Mouse (Mus musculus) erythroid progenitor cell, adult 5-6 weeks (primary cell): ENCODE results near the gene Tdrd6. TPM values are rescaled to one million over a fixed set of nuclear protein-coding genes. Genes with fewer than 3 reads are reported as not detected.

Experiments
- ATAC-seq: replicated peaks from 2 replicates; pipeline ENCODE4 v1.8.0; 2016; ENCODE audit warnings: moderate number of reproducible peaks, mild to moderate bottlenecking, moderate TSS enrichment, inconsistent platforms; ENCODE audit not compliant: poor library complexity, low FRiP score, severe bottlenecking
- total RNA-seq, 2 experiments: library from RNA; stranded (forward) in 1 of 2; stranded (reverse) in 1 of 2; fragments of 150-400 nt in 1 of 2; fragments of 186-747, 209-891 nt in 1 of 2; gene quantifications; 2 replicates each; pipeline versions ENCODE4 v1.2.3 to v1.2.4; 2015 to 2017; ENCODE audit warnings: low replicate concordance in 2 of 2

Gene Tdrd6
- total RNA-seq, 2 experiments from 2014 or later = not detected

DNA sequence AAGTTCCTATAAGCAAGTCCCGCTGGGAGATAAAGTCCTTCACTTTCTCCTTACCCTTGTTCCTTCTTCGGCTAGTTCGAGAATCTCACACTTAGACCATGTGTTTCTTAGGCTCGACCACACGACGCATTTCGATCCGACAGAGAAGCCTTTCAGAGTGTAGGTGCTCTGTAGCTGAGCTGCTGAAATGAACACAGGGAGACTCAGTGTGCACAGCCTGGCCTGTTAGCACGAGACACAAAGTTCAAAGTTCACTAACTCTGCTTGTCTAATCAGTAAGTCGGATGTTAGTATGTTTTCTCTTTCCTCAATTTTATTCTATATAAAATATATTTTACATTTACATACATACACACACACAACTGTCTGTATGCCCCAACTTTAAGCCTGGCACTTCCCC, 8.0 kb downstream of the Tdrd6 start:
- ATAC-seq = no peak

DNA sequence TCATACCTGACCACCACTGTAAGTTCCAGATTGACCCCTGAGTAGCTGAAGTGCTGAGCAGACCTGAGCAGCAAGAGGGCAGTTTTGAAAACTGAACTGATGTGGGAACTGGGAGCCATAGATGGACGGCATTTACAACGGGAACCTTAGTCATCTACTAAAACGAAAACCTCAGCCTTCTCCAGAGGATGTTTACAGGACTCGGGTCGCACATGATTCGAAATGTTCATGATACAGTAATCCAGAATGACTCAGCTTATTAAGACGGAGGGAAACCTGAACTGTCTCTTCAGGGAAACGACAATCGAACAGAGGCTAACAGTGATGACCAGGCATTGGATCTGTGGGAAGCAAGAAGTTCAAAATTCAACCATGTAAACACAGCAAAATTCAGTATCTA, 10.9 kb downstream of the Tdrd6 start:
- no peak for ATAC-seq

DNA sequence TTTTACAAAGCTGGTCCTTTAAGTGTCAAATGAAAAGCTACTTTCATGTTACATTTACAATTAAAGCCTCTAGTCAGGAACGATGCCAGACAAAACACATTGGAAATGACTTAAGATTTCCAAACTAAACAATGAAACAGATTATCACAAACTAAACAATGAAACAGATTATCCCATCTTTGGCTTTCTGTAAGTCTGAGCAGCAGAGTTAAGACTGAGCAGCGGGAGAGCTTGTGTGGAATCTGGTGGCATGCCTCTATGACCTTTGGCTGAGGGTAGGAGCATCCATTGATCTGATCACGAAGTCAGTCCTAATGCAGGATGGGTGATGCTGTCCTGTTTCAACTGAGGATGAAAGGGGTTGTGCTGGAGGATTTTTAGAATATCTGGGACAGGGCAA, 17.9 kb downstream of the Tdrd6 start:
- no peak for ATAC-seq

DNA sequence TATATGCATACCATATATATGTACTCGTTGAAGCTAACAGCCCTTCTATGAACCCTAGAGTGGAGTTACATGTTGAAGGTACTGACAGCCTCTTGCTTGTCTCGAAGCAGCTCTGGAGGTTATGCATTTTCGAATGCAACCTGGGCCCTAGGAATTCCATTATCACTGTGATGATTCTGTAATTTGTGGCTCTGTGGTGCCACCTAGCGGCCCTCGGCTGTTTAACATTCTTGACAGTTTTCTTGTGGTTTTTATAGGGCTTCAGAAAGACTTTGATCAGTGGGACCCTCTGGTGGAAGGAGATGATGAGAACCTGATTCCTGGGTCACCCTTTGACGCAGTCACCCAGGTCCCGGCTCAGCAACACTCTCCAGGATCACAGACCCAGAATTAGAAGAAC, 18.5 kb downstream of the Tdrd6 start:
- ATAC-seq = no peak

DNA sequence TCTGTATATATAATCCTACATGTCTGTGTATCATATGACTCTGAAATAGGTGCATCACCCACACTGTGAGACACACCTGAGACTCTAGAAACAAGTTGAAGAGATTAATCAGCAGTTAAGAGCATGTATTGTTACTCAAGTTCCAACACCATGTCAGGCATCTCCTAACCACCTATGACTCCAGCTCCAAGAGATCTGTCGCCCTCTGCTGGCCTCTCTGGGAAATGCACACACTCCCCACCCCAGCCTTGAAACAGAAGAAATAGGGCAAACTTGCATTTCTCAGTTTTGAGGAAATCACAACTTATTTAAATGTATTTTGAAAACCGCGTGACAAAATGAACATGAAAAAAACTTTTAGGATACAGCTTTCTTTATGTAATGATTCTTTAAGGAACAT, 23.4 kb downstream of the Tdrd6 start:
- ATAC-seq = no peak

GRCm38 (mm10) chr17:43598706-43599105, 31.4 kb downstream of the Tdrd6 start:
- no peak for ATAC-seq

GRCm38 (mm10) chr17:43597742-43598141, 32.4 kb downstream of the Tdrd6 start:
- ATAC-seq = no peak

- ATAC-seq = no peak
These were observed 37.5 kb downstream of the Tdrd6 start for GRCm38 (mm10) chr17:43592296-43593291.

GRCm38 (mm10) chr17:43590531-43590930, 39.6 kb downstream of the Tdrd6 start:
- no peak for ATAC-seq

DNA sequence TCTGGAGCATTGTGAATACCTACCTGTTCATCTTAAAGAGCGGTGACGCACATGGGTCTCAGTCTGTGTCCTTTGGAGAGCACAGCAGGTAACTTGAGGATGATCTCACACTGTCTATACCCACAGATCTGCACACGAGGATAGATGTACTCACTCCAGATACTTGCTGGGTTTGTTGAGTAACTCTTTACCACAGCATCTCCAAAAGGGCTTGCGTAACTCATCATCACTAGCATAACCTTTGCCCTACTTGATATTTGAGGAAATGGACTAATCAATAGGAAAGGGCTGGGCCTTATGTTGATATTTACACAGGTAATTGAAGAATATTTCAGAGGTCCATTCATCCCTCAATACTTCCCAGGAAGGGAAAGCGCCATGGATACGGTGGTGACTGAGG, 40.3 kb downstream of the Tdrd6 start:
- no peak for ATAC-seq

GRCm38 (mm10) chr17:43587278-43587677, 42.8 kb downstream of the Tdrd6 start:
- no peak for ATAC-seq

GRCm38 (mm10) chr17:43584771-43585170, 45.3 kb downstream of the Tdrd6 start:
- ATAC-seq = no peak

- no peak for ATAC-seq
These were observed 49.1 kb downstream of the Tdrd6 start for GRCm38 (mm10) chr17:43581012-43581467.

GRCm38 (mm10) chr17:43580456-43580855, 49.6 kb downstream of the Tdrd6 start:
- ATAC-seq = no peak

DNA sequence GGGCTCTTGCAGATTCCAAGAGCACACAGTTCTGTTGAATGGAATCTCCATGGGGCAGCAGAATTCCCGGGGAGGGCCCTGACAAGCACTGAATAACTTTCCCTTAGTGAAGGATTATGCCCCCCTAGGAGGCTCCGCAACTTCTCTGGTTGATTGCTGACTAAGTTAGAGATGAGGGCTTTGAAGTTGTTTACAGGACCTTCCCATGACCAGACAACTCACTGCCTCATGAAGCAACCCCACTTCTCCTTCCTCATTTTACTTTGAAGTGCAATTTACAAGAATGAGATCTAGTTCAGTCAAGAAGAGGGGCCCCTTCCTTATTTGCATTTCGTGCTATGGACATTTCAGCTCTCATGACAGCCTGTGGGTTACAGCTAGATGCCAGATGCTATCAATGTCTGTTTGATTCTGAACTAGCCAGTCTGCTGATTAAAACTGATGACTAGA, 56.5 kb downstream of the Tdrd6 start:
- no peak for ATAC-seq

GRCm38 (mm10) chr17:43569287-43569686, 60.8 kb downstream of the Tdrd6 start:
- ATAC-seq = no peak

- no peak for ATAC-seq
These were observed 61.9 kb downstream of the Tdrd6 start, which contains the start of gene Pla2g7 for GRCm38 (mm10) chr17:43567992-43568888. Gene Pla2g7 (plus strand): TSS chr17:43568098.

DNA sequence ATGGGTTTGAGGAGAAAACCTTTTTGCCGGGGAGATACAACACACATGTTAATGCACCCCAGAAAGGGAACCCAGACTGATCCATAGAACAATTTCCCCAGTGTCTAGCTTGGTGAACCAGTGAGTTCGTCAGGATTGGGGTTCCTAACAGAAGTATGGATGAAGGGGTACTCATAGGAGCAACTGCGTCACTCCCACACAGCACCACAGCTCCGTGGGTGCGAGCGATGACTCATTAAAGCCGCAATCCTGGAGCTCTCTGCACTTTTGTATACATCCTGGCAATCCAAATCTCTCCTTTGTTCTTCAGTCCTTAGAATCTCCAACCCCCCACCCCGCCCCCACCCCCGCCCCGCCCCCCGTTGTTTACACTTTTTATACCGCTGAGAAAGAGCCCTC, 62.5 kb downstream of the Tdrd6 start:
- ATAC-seq = no peak
